Mouse (Mus musculus) hindbrain, postnatal 0 days (tissue): ENCODE measurements around the gene Adam11. TPM values are rescaled to one million over a fixed set of nuclear protein-coding genes. Genes with fewer than 3 reads are reported as not detected.

Experiments
- ATAC-seq: fragments of 200-750 bp; cut with Nextera tagmentation; 2 replicates; pipeline ENCODE4 v1.8.0; 2017; ENCODE audit warnings: mild to moderate bottlenecking, moderate TSS enrichment, moderate library complexity
- DNase-seq: peaks from one replicate; pipeline ENCODE4 v3.0.0-alpha.2; 2015; ENCODE audit warnings: low spot score
- H3K27ac ChIP-seq: fragments of 300-500 bp; sonication (generic); 2 replicates; pipeline ENCODE4 v1.5.1; 2014; ENCODE audit warnings: mild to moderate bottlenecking
- H3K27me3 ChIP-seq: fragments of 300-500 bp; sonication (generic); 2 replicates; pipeline ENCODE4 v1.6.1; 2014; ENCODE audit warnings: low read length, mixed read lengths; ENCODE audit not compliant: insufficient read depth
- H3K36me3 ChIP-seq: fragments of 300-500 bp; sonication (generic); 2 replicates; pipeline ENCODE4 v1.6.1; 2014; ENCODE audit warnings: low read length, mixed read lengths; ENCODE audit not compliant: insufficient read depth
- H3K4me1 ChIP-seq: fragments of 300-500 bp; sonication (generic); 2 replicates; pipeline ENCODE4 v1.6.1; 2014; ENCODE audit warnings: antibody characterized with exemption, low read length, mixed read lengths; ENCODE audit not compliant: insufficient read depth
- H3K4me2 ChIP-seq: fragments of 300-500 bp; sonication (generic); 2 replicates; pipeline ENCODE4 v1.6.1; 2014; ENCODE audit warnings: low read depth, mild to moderate bottlenecking, low read length, moderate library complexity, mixed read lengths
- H3K4me3 ChIP-seq: fragments of 300-500 bp; sonication (generic); 2 replicates; pipeline ENCODE4 v1.5.1; 2014; ENCODE audit warnings: low read length
- H3K9ac ChIP-seq: fragments of 300-500 bp; sonication (generic); replicated peaks from 2 replicates; pipeline ENCODE4 v1.6.1; 2014; ENCODE audit warnings: mild to moderate bottlenecking, low read length, moderate library complexity, mixed read lengths
- H3K9me3 ChIP-seq: fragments of 300-500 bp; sonication (generic); 2 replicates; pipeline ENCODE4 v1.6.1; 2016; ENCODE audit warnings: low read length, mixed read lengths
- CTCF ChIP-seq: IDR thresholded peaks from 2 replicates; pipeline ENCODE4 v1.5.1; 2016; ENCODE audit warnings: antibody characterized with exemption, control low read depth, low read depth
- WGBS: fragments of 180-500 bp; shearing (Covaris S2); extraction: QIAGEN DNeasy Blood & Tissue Kit; methylation state at CpG from one replicate; pipeline ENCODE4 v1.1.7; 2014; 5-methylcytosine and 5-hydroxymethylcytosine counted together
- polyA plus RNA-seq: library from polyadenylated mRNA; unstranded; fragments of >200 nt; fragmentation: Nextera tagmentation; extraction: Ambion mirVana; gene quantifications from 2 replicates; pipeline ENCODE4 v1.2.1, GENCODE M21; 2015
- total RNA-seq: library from RNA; depleted of rRNA; stranded (reverse); fragments of >200 nt; gene quantifications from 2 replicates; pipeline ENCODE4 v1.2.3, GENCODE M21; 2014

Adam11 gene
- total and polyA plus RNA-seq, 2 experiments from 2014 or later, result 17.8 to 33.1 TPM

DNA sequence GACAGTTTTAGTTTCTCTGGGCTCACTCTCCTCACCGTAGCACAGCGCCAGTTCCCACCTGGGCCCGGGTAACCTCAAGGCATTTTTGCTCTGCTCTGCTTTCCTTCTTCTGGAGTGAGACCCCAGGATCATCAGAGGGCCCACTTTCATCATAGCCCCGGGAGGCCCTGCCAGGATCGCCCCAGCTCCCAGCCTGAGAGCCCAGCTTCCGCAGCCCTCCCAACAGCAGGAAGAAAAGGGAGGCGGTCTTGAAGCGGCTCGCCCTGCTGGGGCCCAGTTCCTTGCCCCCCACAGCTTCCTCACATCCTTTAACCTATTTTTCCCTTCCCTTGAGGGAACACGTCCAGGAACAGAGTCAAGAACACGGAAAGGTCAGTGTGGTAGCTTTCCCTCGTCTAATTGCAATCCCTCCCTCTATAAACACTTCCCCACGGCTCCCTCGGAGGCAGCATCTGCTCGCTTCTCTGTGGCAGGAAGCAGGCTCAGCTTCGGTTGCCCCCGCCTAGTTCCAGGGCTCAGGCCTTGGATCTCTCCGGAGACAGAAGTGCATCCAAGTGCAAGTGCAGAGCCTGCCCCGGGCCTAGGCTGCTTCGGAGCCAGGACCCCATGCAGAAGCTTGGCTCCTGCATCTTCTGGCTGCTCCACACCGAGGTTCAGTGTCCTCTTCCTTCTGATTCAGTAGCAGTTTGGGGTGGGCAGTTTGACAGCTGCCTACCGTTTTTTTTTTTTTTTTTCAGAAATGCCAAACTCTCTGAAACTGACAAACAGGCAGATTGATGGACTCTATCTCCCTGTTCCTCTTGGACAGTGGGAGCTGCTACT, 19.9 kb upstream of the Adam11 start:
- H3K36me3 ChIP-seq, result no peaks in the 10 kb centered on the region
- peaks cover 10% of the 10 kb centered on the region for H3K4me1 ChIP-seq
- WGBS, result 15% methylated on average over 22 of the region's 22 CpGs
- no peak overlapping the region for H3K4me3 ChIP-seq
- TF ChIP-seq CTCF, result 0 out of 2 replicates have a peak, but pooled peaks have one; percentile 5
- H3K9me3 ChIP-seq, result no peaks in the 10 kb centered on the region
- H3K27me3 ChIP-seq, result no peaks in the 10 kb centered on the region
- ATAC-seq, result no peak
- peak overlapping the region; percentile 3 for H3K4me2 ChIP-seq
- peak overlapping the region; percentile 59 for H3K27ac ChIP-seq
- H3K9ac ChIP-seq, result no peak overlapping the region
- DNase-seq, result peak; percentile 82

DNA sequence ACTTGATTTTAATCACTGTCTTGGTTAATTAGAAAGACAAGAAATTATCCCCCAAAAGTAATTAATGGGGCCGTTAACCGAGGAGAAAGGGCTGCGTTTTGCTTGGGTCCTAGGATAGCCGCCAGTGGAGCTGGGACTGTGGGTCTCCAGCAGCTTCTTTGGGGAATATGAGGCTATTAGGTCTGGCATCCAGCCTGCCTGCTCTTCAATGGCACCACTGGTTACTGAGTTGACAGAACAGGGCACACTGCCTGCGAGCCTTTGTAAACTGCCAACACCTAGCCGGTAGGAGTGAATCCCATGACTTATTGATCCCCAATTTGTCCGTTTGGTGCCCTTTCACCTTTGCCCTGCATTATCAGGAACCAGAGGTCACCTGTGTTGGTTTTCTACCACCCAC, 19.2 kb upstream of the Adam11 start:
- Histone ChIP-seq H3K9ac (no peak overlapping the region), H3K36me3 (no peaks in the 10 kb centered on the region), H3K4me3 (no peak overlapping the region), H3K9me3 (no peaks in the 10 kb centered on the region), H3K4me1 (peaks cover 10% of the 10 kb centered on the region), H3K27me3 (no peaks in the 10 kb centered on the region), H3K4me2 (no peak overlapping the region), H3K27ac (peak overlapping the region; percentile 59; the same call in 1 of the 2 replicates)
- WGBS, result 33% methylated on average over 7 of the region's 7 CpGs
- TF ChIP-seq CTCF, result no peak
- ATAC-seq (no peak), DNase-seq (peak; percentile 55)

DNA sequence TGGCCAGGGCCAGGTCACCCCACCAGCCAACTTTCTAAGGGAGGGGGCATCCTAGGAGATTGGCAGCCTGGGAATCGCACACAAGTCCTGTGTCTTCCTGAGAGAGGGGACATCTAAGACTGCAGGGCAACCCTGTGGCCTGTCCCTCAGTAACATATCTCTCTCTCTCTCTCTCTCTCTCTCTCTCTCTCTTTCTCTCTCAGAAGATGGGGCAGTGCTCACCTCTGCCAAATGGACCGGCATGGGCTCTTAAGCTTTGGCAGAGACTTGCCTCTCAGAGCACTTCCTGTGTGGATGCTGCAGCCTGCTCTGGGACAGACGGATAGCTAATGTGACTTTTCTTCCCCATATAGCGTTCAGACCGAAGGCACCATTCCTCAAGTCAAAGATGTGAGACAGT, 18.4 kb upstream of the Adam11 start:
- H3K4me2 ChIP-seq, result no peak overlapping the region
- no peak overlapping the region for H3K27ac ChIP-seq
- peaks cover 10% of the 10 kb centered on the region for H3K4me1 ChIP-seq
- H3K4me3 ChIP-seq, result no peak overlapping the region
- 80% methylated on average over 5 of the region's 5 CpGs for WGBS
- no peak for TF ChIP-seq CTCF
- ATAC-seq (no peak), DNase-seq (no peak)
- no peaks in the 10 kb centered on the region for H3K9me3 ChIP-seq
- no peaks in the 10 kb centered on the region for H3K36me3 ChIP-seq
- no peaks in the 10 kb centered on the region for H3K27me3 ChIP-seq
- no peak overlapping the region for H3K9ac ChIP-seq

DNA sequence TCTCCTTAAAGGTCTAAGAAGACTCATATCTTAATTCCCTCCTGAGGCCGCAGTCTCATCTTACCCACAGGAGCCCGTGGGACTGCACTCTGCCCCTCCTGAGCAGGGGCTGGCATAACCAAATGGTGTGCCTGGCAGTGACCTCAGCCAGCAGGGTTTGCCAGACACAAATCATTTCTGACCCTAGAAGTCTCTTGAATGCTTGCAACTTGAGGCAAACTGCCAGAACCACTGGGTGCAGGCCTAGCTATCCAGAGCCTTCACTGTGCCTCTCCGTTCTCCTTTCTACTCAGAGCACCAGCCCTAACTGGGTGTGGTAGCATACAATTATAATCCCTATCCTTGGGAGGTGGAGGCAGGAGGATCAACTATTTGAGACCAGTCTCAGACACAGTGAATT, 16.5 kb upstream of the Adam11 start:
- H3K27ac ChIP-seq, result no peak overlapping the region
- H3K27me3 ChIP-seq, result no peaks in the 10 kb centered on the region
- H3K9me3 ChIP-seq, result no peaks in the 10 kb centered on the region
- DNase-seq, result no peak
- H3K4me2 ChIP-seq, result no peak overlapping the region
- H3K4me3 ChIP-seq, result no peak overlapping the region
- ATAC-seq, result no peak
- H3K4me1 ChIP-seq, result peaks cover 6% of the 10 kb centered on the region
- no peak overlapping the region for H3K9ac ChIP-seq
- 71% methylated on average over 3 of the region's 3 CpGs for WGBS
- H3K36me3 ChIP-seq, result no peaks in the 10 kb centered on the region
- no peak for TF ChIP-seq CTCF

DNA sequence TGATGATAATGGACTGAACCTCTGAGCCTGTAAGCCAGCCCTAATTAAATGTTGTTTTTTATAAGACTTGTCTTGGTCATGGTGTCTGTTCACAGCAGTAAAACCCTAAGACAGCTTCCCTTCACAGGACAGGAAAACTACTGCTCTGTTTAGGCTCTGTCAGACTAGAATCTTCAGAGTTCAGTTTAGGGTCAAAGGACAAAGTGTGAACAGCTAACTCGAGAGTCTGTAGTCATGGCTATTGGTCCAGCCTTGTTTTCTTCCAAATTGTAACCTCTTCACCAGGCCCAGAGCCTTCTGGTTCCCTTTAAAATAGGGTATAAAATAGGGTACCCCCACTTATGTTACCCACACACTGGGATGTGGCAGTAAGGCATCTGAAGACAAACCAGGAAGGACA, 13.4 kb upstream of the Adam11 start:
- Histone ChIP-seq H3K4me3 (no peak overlapping the region), H3K9ac (no peak overlapping the region), H3K4me1 (no peaks in the 10 kb centered on the region), H3K4me2 (no peak overlapping the region), H3K27me3 (no peaks in the 10 kb centered on the region), H3K36me3 (no peaks in the 10 kb centered on the region), H3K9me3 (no peaks in the 10 kb centered on the region), H3K27ac (no peak overlapping the region)
- TF ChIP-seq CTCF, result no peak
- 69% methylated on average over 1 of the region's 1 CpGs for WGBS
- DNase-seq (no peak), ATAC-seq (no peak)

DNA sequence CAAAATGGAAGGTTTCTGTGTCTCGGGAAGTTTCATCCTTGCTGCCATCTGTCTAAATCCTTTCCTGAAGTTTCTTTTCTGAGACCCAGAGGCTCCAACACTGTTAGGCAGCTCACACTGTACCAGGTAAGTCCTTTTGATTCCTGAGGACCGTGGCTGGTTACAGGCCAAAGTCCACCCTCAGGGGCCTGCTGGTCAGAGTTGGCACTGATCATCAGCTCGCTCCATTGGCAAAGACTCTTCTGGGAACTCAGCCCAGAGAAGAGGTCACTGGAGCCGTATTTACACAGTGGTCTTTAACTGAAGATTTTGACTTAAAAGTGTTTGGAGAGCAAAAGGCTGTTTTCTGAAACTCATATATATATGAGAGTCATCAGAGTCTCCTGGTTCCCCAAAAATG, 12.9 kb upstream of the Adam11 start:
- H3K4me2 ChIP-seq, result no peak overlapping the region
- H3K4me1 ChIP-seq, result no peaks in the 10 kb centered on the region; the same call in 1 of the 2 replicates
- no peak overlapping the region for H3K4me3 ChIP-seq
- H3K36me3 ChIP-seq, result no peaks in the 10 kb centered on the region
- H3K9me3 ChIP-seq, result no peaks in the 10 kb centered on the region
- peak; percentile 60 for DNase-seq
- no peaks in the 10 kb centered on the region for H3K27me3 ChIP-seq
- no peak overlapping the region for H3K27ac ChIP-seq
- no peak for TF ChIP-seq CTCF
- ATAC-seq, result no peak
- 41% methylated on average over 4 of the region's 4 CpGs for WGBS
- no peak overlapping the region for H3K9ac ChIP-seq

DNA sequence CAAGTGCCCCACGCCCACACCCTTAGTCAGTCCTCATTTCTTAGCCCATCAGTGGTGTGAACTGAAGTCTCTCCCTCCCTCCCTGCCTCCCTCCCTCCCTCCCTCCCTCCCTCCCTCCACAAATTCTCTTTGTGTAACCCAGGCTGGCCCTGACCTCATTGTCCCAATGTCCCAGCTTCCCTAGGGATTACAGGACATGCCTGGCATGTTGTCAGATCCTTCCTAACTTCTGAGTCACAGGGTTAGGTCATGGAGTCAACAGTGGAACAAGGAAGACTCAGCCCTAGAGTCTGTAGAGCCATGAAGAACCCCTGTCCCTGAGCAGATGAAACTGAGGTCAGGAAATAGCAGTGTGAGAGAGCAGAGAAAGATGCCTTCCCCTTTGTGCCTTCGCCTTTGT, 11.5 kb upstream of the Adam11 start:
- 71% methylated on average over 2 of the region's 2 CpGs for WGBS
- no peaks in the 10 kb centered on the region for H3K27me3 ChIP-seq
- no peak for TF ChIP-seq CTCF
- no peak overlapping the region for H3K4me2 ChIP-seq
- H3K4me1 ChIP-seq, result peaks cover 13% of the 10 kb centered on the region
- DNase-seq, result no peak
- H3K27ac ChIP-seq, result no peak overlapping the region
- no peaks in the 10 kb centered on the region for H3K36me3 ChIP-seq
- no peak for ATAC-seq
- H3K9me3 ChIP-seq, result no peaks in the 10 kb centered on the region
- H3K9ac ChIP-seq, result no peak overlapping the region
- H3K4me3 ChIP-seq, result no peak overlapping the region
